Mouse (Mus musculus) liver, embryonic 12.5 days (tissue): ENCODE results near the gene Abca17. TPM values are rescaled to one million over a fixed set of nuclear protein-coding genes. Genes with fewer than 3 reads are reported as not detected.

Source experiments
- ATAC-seq: fragments of 200-750 bp; cut with Nextera tagmentation; 2 replicates; pipeline ENCODE4 v1.8.0; 2017; ENCODE audit warnings: moderate number of reproducible peaks, mild to moderate bottlenecking, moderate library complexity
- H3K27ac ChIP-seq: fragments of 300-500 bp; sonication (generic); 2 replicates; pipeline ENCODE4 v1.5.1; 2016; ENCODE audit warnings: mild to moderate bottlenecking
- H3K27me3 ChIP-seq: fragments of 300-500 bp; sonication (generic); replicated peaks from 2 replicates; pipeline ENCODE4 v1.6.1; 2016; ENCODE audit warnings: mild to moderate bottlenecking, moderate library complexity
- H3K36me3 ChIP-seq: fragments of 300-500 bp; sonication (generic); 2 replicates; pipeline ENCODE4 v1.6.1; 2016; ENCODE audit warnings: mild to moderate bottlenecking, moderate library complexity
- H3K4me1 ChIP-seq: fragments of 300-500 bp; sonication (generic); 2 replicates; pipeline ENCODE4 v1.6.1; 2016
- H3K4me2 ChIP-seq: fragments of 300-500 bp; sonication (generic); 2 replicates; pipeline ENCODE4 v1.6.1; 2016; ENCODE audit warnings: mild to moderate bottlenecking, moderate library complexity
- H3K4me3 ChIP-seq: fragments of 300-500 bp; sonication (generic); 2 replicates; pipeline ENCODE4 v1.5.1; 2016; ENCODE audit warnings: mild to moderate bottlenecking, moderate library complexity
- H3K9ac ChIP-seq: fragments of 300-500 bp; sonication (generic); 2 replicates; pipeline ENCODE4 v1.6.1; 2016; ENCODE audit warnings: mild to moderate bottlenecking, moderate library complexity
- H3K9me3 ChIP-seq: fragments of 300-500 bp; sonication (generic); replicated peaks from 2 replicates; pipeline ENCODE4 v1.6.1; 2016; ENCODE audit warnings: mild to moderate bottlenecking, moderate library complexity
- WGBS: fragments of 180-500 bp; shearing (Covaris S2); methylation state at CpG from one replicate; pipeline ENCODE4 v1.1.7; 2016; ENCODE audit not compliant: insufficient replicate concordance; 5-methylcytosine and 5-hydroxymethylcytosine counted together
- polyA plus RNA-seq: library from polyadenylated mRNA; unstranded; fragments of >200 nt; fragmentation: Nextera tagmentation; extraction: Ambion mirVana; gene quantifications from 2 replicates; pipeline ENCODE4 v1.2.1, GENCODE M21; 2016

Abca17 gene
- polyA plus RNA-seq, 1 experiment from 2014 or later, result not detected

- H3K9ac ChIP-seq, result no peak overlapping the region
- H3K9me3 ChIP-seq, result no peaks in the 10 kb centered on the region
- H3K27me3 ChIP-seq, result 0 out of 2 replicates have a peak, but pooled peaks cover 3% of the 10 kb centered on the region
- H3K27ac ChIP-seq, result no peak overlapping the region
- H3K36me3 ChIP-seq, result no peaks in the 10 kb centered on the region
- ATAC-seq, result no peak
- 0 out of 2 replicates have a peak, but pooled peaks cover 4% of the 10 kb centered on the region for H3K4me1 ChIP-seq
- 74% methylated on average over 7 of the region's 7 CpGs for WGBS
- no peak overlapping the region for H3K4me2 ChIP-seq
- H3K4me3 ChIP-seq, result no peak overlapping the region
Measured at GRCm38 (mm10) chr17:24327656-24328055, 23.2 kb downstream of the Abca17 start.

GRCm38 (mm10) chr17:24325051-24325450 lies 25.8 kb downstream of the Abca17 start:
- WGBS, result 73% methylated on average over 10 of the region's 10 CpGs
- H3K27ac ChIP-seq, result no peak overlapping the region
- H3K9ac ChIP-seq, result no peak overlapping the region
- H3K9me3 ChIP-seq, result no peaks in the 10 kb centered on the region
- H3K36me3 ChIP-seq, result no peaks in the 10 kb centered on the region
- H3K4me3 ChIP-seq, result no peak overlapping the region
- no peaks in the 10 kb centered on the region for H3K4me1 ChIP-seq
- no peak overlapping the region for H3K4me2 ChIP-seq
- no peak for ATAC-seq
- 0 out of 2 replicates have a peak, but pooled peaks cover 3% of the 10 kb centered on the region for H3K27me3 ChIP-seq

GRCm38 (mm10) chr17:24320826-24321225 lies 30.0 kb downstream of the Abca17 start:
- ATAC-seq, result no peak
- Histone ChIP-seq H3K9me3 (no peaks in the 10 kb centered on the region), H3K9ac (no peak overlapping the region), H3K4me1 (no peaks in the 10 kb centered on the region), H3K27ac (no peak overlapping the region), H3K27me3 (0 out of 2 replicates have a peak, but pooled peaks cover 3% of the 10 kb centered on the region), H3K36me3 (no peaks in the 10 kb centered on the region), H3K4me2 (no peak overlapping the region), H3K4me3 (no peak overlapping the region)
- WGBS, result 71% methylated on average over 3 of the region's 3 CpGs

GRCm38 (mm10) chr17:24307500-24307899 lies 43.4 kb downstream of the Abca17 start:
- Histone ChIP-seq H3K36me3 (no peaks in the 10 kb centered on the region), H3K27ac (no peak overlapping the region), H3K4me2 (no peak overlapping the region), H3K9me3 (no peaks in the 10 kb centered on the region), H3K27me3 (no peaks in the 10 kb centered on the region; the same call in 1 of the 2 replicates), H3K9ac (no peak overlapping the region), H3K4me1 (no peaks in the 10 kb centered on the region), H3K4me3 (no peak overlapping the region)
- ATAC-seq, result no peak
- 31% methylated on average over 4 of the region's 4 CpGs for WGBS

- WGBS, result 68% methylated on average over 4 of the region's 4 CpGs
Measured at GRCm38 (mm10) chr17:24300651-24301050, 50.2 kb downstream of the Abca17 start.

GRCm38 (mm10) chr17:24289338-24289737 lies 61.5 kb downstream of the Abca17 start:
- Histone ChIP-seq H3K4me3 (no peak overlapping the region), H3K9me3 (no peaks in the 10 kb centered on the region), H3K4me1 (no peaks in the 10 kb centered on the region), H3K27ac (no peak overlapping the region), H3K36me3 (no peaks in the 10 kb centered on the region), H3K9ac (no peak overlapping the region), H3K4me2 (no peak overlapping the region), H3K27me3 (no peaks in the 10 kb centered on the region)
- no peak for ATAC-seq
- 50% methylated on average over 5 of the region's 5 CpGs for WGBS

More at GRCm38 (mm10) chr17:24300651-24301050, 50.2 kb downstream of the Abca17 start:
- 0 out of 2 replicates have a peak, but pooled peaks cover 6% of the 10 kb centered on the region for H3K4me1 ChIP-seq
- ATAC-seq, result no peak
- H3K4me2 ChIP-seq, result no peak overlapping the region
- no peak overlapping the region for H3K4me3 ChIP-seq
- no peak overlapping the region for H3K27ac ChIP-seq
- no peak overlapping the region for H3K9ac ChIP-seq
- no peaks in the 10 kb centered on the region for H3K36me3 ChIP-seq
- H3K9me3 ChIP-seq, result no peaks in the 10 kb centered on the region
- no peaks in the 10 kb centered on the region for H3K27me3 ChIP-seq

GRCm38 (mm10) chr17:24288477-24288876 lies 62.4 kb downstream of the Abca17 start:
- ATAC-seq, result no peak
- no peaks in the 10 kb centered on the region for H3K4me1 ChIP-seq
- H3K27ac ChIP-seq, result no peak overlapping the region
- no peak overlapping the region for H3K4me2 ChIP-seq
- H3K4me3 ChIP-seq, result no peak overlapping the region
- WGBS, result 69% methylated on average over 9 of the region's 9 CpGs
- H3K9ac ChIP-seq, result no peak overlapping the region
- no peaks in the 10 kb centered on the region for H3K9me3 ChIP-seq
- no peaks in the 10 kb centered on the region for H3K27me3 ChIP-seq
- H3K36me3 ChIP-seq, result no peaks in the 10 kb centered on the region

- H3K4me1 ChIP-seq, result no peaks in the 10 kb centered on the region
- H3K4me3 ChIP-seq, result no peak overlapping the region
- ATAC-seq, result no peak
- H3K27me3 ChIP-seq, result no peaks in the 10 kb centered on the region
- H3K4me2 ChIP-seq, result no peak overlapping the region
- H3K9ac ChIP-seq, result no peak overlapping the region
- H3K27ac ChIP-seq, result no peak overlapping the region
- no peaks in the 10 kb centered on the region for H3K9me3 ChIP-seq
- no peaks in the 10 kb centered on the region for H3K36me3 ChIP-seq
- 49% methylated on average over 3 of the region's 3 CpGs for WGBS
Measured at GRCm38 (mm10) chr17:24285680-24286079, 65.2 kb downstream of the Abca17 start.

GRCm38 (mm10) chr17:24283266-24283818 lies 67.5 kb downstream of the Abca17 start:
- 49% methylated on average over 9 of the region's 9 CpGs for WGBS
- H3K27me3 ChIP-seq, result no peaks in the 10 kb centered on the region
- no peaks in the 10 kb centered on the region for H3K9me3 ChIP-seq
- H3K36me3 ChIP-seq, result no peaks in the 10 kb centered on the region
- H3K27ac ChIP-seq, result no peak overlapping the region
- peaks cover 15% of the 10 kb centered on the region for H3K4me1 ChIP-seq
- ATAC-seq, result no peak
- no peak overlapping the region for H3K9ac ChIP-seq
- no peak overlapping the region for H3K4me3 ChIP-seq
- H3K4me2 ChIP-seq, result no peak overlapping the region

GRCm38 (mm10) chr17:24282637-24283036 lies 68.2 kb downstream of the Abca17 start:
- no peaks in the 10 kb centered on the region for H3K36me3 ChIP-seq
- ATAC-seq, result no peak
- 61% methylated on average over 4 of the region's 4 CpGs for WGBS
- H3K9ac ChIP-seq, result no peak overlapping the region
- H3K4me1 ChIP-seq, result peaks cover 15% of the 10 kb centered on the region
- no peak overlapping the region for H3K27ac ChIP-seq
- H3K27me3 ChIP-seq, result no peaks in the 10 kb centered on the region
- H3K4me2 ChIP-seq, result no peak overlapping the region
- no peaks in the 10 kb centered on the region for H3K9me3 ChIP-seq
- no peak overlapping the region for H3K4me3 ChIP-seq

GRCm38 (mm10) chr17:24279907-24280306 lies 71.0 kb downstream of the Abca17 start:
- 32% methylated on average over 4 of the region's 4 CpGs for WGBS
- peak; percentile 79 for ATAC-seq
- H3K36me3 ChIP-seq, result no peaks in the 10 kb centered on the region

GRCm38 (mm10) chr17:24267133-24267532 lies 83.7 kb downstream of the Abca17 start:
- Histone ChIP-seq H3K36me3 (no peaks in the 10 kb centered on the region), H3K9ac (no peak overlapping the region), H3K27me3 (peaks cover 9% of the 10 kb centered on the region), H3K4me2 (no peak overlapping the region), H3K9me3 (no peaks in the 10 kb centered on the region), H3K27ac (no peak overlapping the region), H3K4me1 (no peaks in the 10 kb centered on the region), H3K4me3 (no peak overlapping the region)
- ATAC-seq, result no peak
- 77% methylated on average over 1 of the region's 1 CpGs for WGBS

More at GRCm38 (mm10) chr17:24279907-24280306, 71.0 kb downstream of the Abca17 start:
- H3K9ac ChIP-seq, result no peak overlapping the region
- H3K4me2 ChIP-seq, result no peak overlapping the region
- no peak overlapping the region for H3K27ac ChIP-seq
- no peaks in the 10 kb centered on the region for H3K9me3 ChIP-seq
- no peaks in the 10 kb centered on the region for H3K27me3 ChIP-seq
- no peak overlapping the region for H3K4me3 ChIP-seq
- peaks cover 15% of the 10 kb centered on the region for H3K4me1 ChIP-seq

- Histone ChIP-seq H3K4me2 (no peak overlapping the region), H3K27me3 (peaks cover 11% of the 10 kb centered on the region), H3K4me3 (no peak overlapping the region), H3K9ac (no peak overlapping the region), H3K4me1 (0 out of 2 replicates have a peak, but pooled peaks cover 3% of the 10 kb centered on the region), H3K36me3 (no peaks in the 10 kb centered on the region), H3K9me3 (no peaks in the 10 kb centered on the region), H3K27ac (no peak overlapping the region)
- 53% methylated on average over 2 of the region's 2 CpGs for WGBS
- ATAC-seq, result no peak
Measured at GRCm38 (mm10) chr17:24264766-24265165, 86.1 kb downstream of the Abca17 start.
